Mouse (Mus musculus): Measurements from ENCODE around the gene Serpinb3a. TPM values are rescaled to one million over a fixed set of nuclear protein-coding genes. Genes with fewer than 3 reads are reported as not detected.
"Not testable (repeated sequence)": the region's sequence is repeated elsewhere in the genome, so short reads cannot be mapped to it uniquely, and the experiment has no call there.

The Serpinb3a gene
- total RNA-seq (2021) = not detected
- long read RNA-seq, experiment 1 = 0 reads
- long read RNA-seq, experiment 2 = 0 reads

- no peak for DNase-seq
Measured at GRCm38 (mm10) chr1:107052203-107052602, at the start of gene Serpinb3a. Serpinb3a (minus strand) TSS chr1:107052303.

- no peak for DNase-seq
Measured at GRCm38 (mm10) chr1:107098417-107098816, 46.3 kb upstream of the Serpinb3a start.

- DNase-seq = no peak
Measured at GRCm38 (mm10) chr1:107083406-107083805, 31.3 kb upstream of the Serpinb3a start, which contains the start of gene Serpinb3d. Serpinb3d (minus strand) TSS chr1:107083506.

GRCm38 (mm10) chr1:107034236-107034635 is 17.9 kb downstream of the Serpinb3a start:
- DNase-seq = not testable (repeated sequence)

GRCm38 (mm10) chr1:107025886-107026285 is 26.2 kb downstream of the Serpinb3a start:
- DNase-seq = no peak

GRCm38 (mm10) chr1:107015210-107015609 is 36.9 kb downstream of the Serpinb3a start:
- DNase-seq = no peak

GRCm38 (mm10) chr1:107014530-107014929 is 37.6 kb downstream of the Serpinb3a start:
- DNase-seq = peak in 1 of 2 experiments; percentile 27

- DNase-seq = no peak
Measured at GRCm38 (mm10) chr1:107006316-107006715, 45.8 kb downstream of the Serpinb3a start.

GRCm38 (mm10) chr1:107001754-107002153 is 50.3 kb downstream of the Serpinb3a start:
- DNase-seq = no peak

GRCm38 (mm10) chr1:107000424-107000823 is 51.7 kb downstream of the Serpinb3a start:
- peak; percentile 48 to 77 for DNase-seq

Other genes with a start within 250 kb of the Serpinb3a start
- not detected for gene Serpinb5, start 191.1 kb downstream of the Serpinb3a start, total RNA-seq (2021)
- gene Serpinb12, start 117.9 kb downstream of the Serpinb3a start, total RNA-seq (2021) = not detected
- not detected for gene Serpinb13, start 71.3 kb downstream of the Serpinb3a start, total RNA-seq (2021)
- gene Serpinb3d, start 31.2 kb upstream of the Serpinb3a start, total RNA-seq (2021) = not detected
- gene Serpinb3b, start 226.1 kb upstream of the Serpinb3a start, total RNA-seq (2021) = not detected
- not detected for gene Serpinb3c, start 226.1 kb upstream of the Serpinb3a start, total RNA-seq (2021)